Mouse (Mus musculus) retina, postnatal 1 day (tissue): ENCODE measurements at regions not wholly inside any gene's neighbourhood (a gene's known extent, or its start where the extent isn't known, plus 50 kb on each side); places are given as distances from the start of the nearest gene placed in this dataset.

Experiments
- DNase-seq: peaks from one replicate; pipeline ENCODE4 v3.0.0-alpha.2; 2012

GRCm38 (mm10) chr10:113440818-113441217, 512.0 kb upstream of the Atxn7l3b start:
- DNase-seq = peak; percentile 1

- DNase-seq = no peak
These were observed 502.4 kb upstream of the Atxn7l3b start for GRCm38 (mm10) chr10:113431155-113431554.

GRCm38 (mm10) chr10:113411250-113411813, 482.5 kb upstream of the Atxn7l3b start:
- DNase-seq = no peak

GRCm38 (mm10) chr10:113390579-113390978, 461.8 kb upstream of the Atxn7l3b start:
- no peak for DNase-seq

DNA sequence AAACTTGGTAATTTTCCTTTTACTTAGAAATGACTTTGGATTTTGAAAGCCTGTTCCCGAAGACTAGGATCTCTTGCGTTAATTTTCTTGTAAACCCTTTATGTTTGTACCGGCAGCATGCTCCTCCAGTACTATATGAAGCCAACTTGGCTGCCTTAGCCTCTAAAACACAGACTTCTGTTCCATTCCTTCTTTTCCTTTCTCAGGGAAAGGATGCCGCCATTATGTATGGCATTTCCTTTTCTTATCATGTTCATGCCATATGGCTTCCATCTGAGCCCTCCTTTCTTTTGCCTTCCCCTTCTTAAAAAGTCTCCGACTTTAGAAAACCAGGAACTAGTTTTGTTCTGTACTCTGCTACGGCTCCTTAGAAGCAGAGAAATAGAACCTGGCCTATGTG, 440.4 kb upstream of the Atxn7l3b start:
- no peak for DNase-seq

DNA sequence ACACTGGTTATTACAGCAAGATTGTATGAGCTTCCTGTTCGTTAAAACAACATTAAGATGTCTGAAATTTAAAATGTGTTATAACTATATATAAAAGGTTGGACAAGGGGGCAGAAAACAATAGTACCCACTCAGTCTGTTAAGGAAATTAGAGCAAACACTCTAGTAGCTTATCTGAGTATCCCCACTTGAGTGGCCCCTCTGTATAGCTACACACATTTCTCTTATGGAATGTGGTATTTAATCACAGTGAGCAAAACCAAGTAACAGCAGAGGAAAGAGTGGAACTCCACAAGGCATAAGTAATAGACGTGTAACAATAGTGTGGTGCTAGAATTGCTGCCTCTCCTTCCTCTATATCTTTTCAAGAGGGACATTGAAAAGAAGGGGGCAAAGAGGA, 417.4 kb upstream of the Atxn7l3b start:
- no peak for DNase-seq
